Mouse (Mus musculus) heart, postnatal 0 days (tissue): ENCODE results near the gene Adar.

ENCODE experiments used
- CTCF ChIP-seq: IDR thresholded peaks from 2 replicates; pipeline ENCODE4 v1.5.1; 2016; ENCODE audit warnings: antibody characterized with exemption, control low read depth, low read depth
- EP300 ChIP-seq: IDR thresholded peaks from 2 replicates; pipeline ENCODE4 v1.6.1; 2016; ENCODE audit warnings: antibody characterized with exemption, low read depth

- TF ChIP-seq CTCF (no peak), EP300 (no peak)
These were observed 10.8 kb upstream of the Adar start for GRCm38 (mm10) chr3:89704064-89704463.
